Mouse (Mus musculus) forebrain, embryonic 13.5 days (tissue): Measurements from ENCODE around the gene Cep112. TPM values are rescaled to one million over a fixed set of nuclear protein-coding genes. Genes with fewer than 3 reads are reported as not detected.

Source experiments
- ATAC-seq: fragments of 200-750 bp; cut with Nextera tagmentation; 2 replicates; pipeline ENCODE4 v1.8.0; 2017
- H3K27ac ChIP-seq: fragments of 300-500 bp; sonication (generic); 2 replicates; pipeline ENCODE4 v1.5.1; 2015; ENCODE audit warnings: inconsistent platforms, mild to moderate bottlenecking, moderate library complexity
- H3K27me3 ChIP-seq: fragments of 300-500 bp; sonication (generic); 2 replicates; pipeline ENCODE4 v1.6.1; 2015; ENCODE audit warnings: mild to moderate bottlenecking, inconsistent platforms
- H3K36me3 ChIP-seq: fragments of 300-500 bp; sonication (generic); 2 replicates; pipeline ENCODE4 v1.6.1; 2015; ENCODE audit warnings: mild to moderate bottlenecking, inconsistent platforms; ENCODE audit not compliant: poor library complexity, severe bottlenecking
- H3K4me1 ChIP-seq: fragments of 300-500 bp; sonication (generic); 2 replicates; pipeline ENCODE4 v1.6.1; 2015; ENCODE audit warnings: inconsistent platforms
- H3K4me2 ChIP-seq: fragments of 300-500 bp; sonication (generic); 2 replicates; pipeline ENCODE4 v1.6.1; 2015; ENCODE audit warnings: inconsistent platforms, mild to moderate bottlenecking, moderate library complexity
- H3K4me3 ChIP-seq: fragments of 300-500 bp; sonication (generic); 2 replicates; pipeline ENCODE4 v1.5.1; 2015; ENCODE audit warnings: mild to moderate bottlenecking, inconsistent platforms
- H3K9ac ChIP-seq: fragments of 300-500 bp; sonication (generic); 2 replicates; pipeline ENCODE4 v1.6.1; 2015; ENCODE audit warnings: mild to moderate bottlenecking, inconsistent platforms
- H3K9me3 ChIP-seq: fragments of 300-500 bp; sonication (generic); replicated peaks from 2 replicates; pipeline ENCODE4 v1.6.1; 2016; ENCODE audit warnings: inconsistent platforms
- WGBS: fragments of 180-500 bp; shearing (Covaris S2); methylation state at CpG from one replicate; pipeline ENCODE4 v1.1.7; 2015; 5-methylcytosine and 5-hydroxymethylcytosine counted together
- polyA plus RNA-seq: library from polyadenylated mRNA; unstranded; fragments of >200 nt; fragmentation: Nextera tagmentation; extraction: Ambion mirVana; gene quantifications from 2 replicates; pipeline ENCODE4 v1.2.1, GENCODE M21; 2015

Gene Cep112
- polyA plus RNA-seq, 1 experiment from 2014 or later, result 19.7 TPM

DNA sequence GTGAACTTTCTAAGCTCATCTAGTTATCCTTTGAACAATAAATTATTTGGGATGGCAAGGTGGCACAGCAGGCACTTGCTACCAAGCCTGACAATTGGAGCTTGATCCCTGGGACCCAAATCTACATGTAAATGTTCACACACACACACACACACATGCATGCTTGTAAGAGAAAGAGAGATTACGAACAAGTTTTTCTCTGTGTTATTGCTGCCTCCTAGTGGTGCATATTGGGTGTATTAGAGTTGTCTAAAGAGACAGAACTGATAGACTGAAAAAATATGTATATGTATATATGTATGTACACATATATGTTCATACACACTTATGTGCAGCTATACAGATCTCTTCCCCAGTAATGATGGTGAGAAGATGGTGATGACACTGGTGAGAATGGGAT lies 6.5 kb upstream of the Cep112 start:
- H3K4me2 ChIP-seq, result no peak overlapping the region
- H3K9me3 ChIP-seq, result no peaks in the 10 kb centered on the region
- no peak overlapping the region for H3K9ac ChIP-seq
- H3K4me1 ChIP-seq, result peaks cover 6% of the 10 kb centered on the region
- 28% methylated on average over 1 of the region's 1 CpGs for WGBS
- H3K27ac ChIP-seq, result no peak overlapping the region
- no peaks in the 10 kb centered on the region for H3K36me3 ChIP-seq
- peak; percentile 24; the same call in 1 of the 2 replicates for ATAC-seq
- peaks cover 4% of the 10 kb centered on the region; the same call in 1 of the 2 replicates for H3K27me3 ChIP-seq
- H3K4me3 ChIP-seq, result no peak overlapping the region

DNA sequence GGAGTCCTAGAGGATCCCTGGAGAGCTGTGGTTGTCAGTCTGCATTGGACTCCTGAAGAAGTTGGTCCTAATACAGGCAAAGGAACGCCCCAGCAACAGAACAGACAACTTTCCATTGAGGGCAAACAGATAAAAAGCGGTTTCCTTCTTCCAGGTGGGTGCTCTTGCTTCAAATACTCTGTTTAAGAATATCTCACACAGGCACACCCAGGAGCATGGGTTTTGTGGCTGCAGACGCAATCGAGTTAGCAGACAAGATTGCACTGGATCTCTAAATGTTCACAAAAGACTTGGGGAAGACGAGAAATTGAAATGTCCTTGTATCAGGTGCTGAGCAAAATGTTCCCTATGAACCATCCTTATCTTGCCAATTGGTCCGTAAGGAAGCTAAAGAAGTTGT lies 5.8 kb upstream of the Cep112 start:
- Histone ChIP-seq H3K9me3 (no peaks in the 10 kb centered on the region), H3K4me2 (no peak overlapping the region), H3K4me1 (peaks cover 13% of the 10 kb centered on the region), H3K36me3 (no peaks in the 10 kb centered on the region), H3K27me3 (peaks cover 4% of the 10 kb centered on the region; the same call in 1 of the 2 replicates), H3K9ac (no peak overlapping the region), H3K4me3 (no peak overlapping the region), H3K27ac (no peak overlapping the region)
- no peak for ATAC-seq
- 89% methylated on average over 6 of the region's 6 CpGs for whole genome bisulfite sequencing

DNA sequence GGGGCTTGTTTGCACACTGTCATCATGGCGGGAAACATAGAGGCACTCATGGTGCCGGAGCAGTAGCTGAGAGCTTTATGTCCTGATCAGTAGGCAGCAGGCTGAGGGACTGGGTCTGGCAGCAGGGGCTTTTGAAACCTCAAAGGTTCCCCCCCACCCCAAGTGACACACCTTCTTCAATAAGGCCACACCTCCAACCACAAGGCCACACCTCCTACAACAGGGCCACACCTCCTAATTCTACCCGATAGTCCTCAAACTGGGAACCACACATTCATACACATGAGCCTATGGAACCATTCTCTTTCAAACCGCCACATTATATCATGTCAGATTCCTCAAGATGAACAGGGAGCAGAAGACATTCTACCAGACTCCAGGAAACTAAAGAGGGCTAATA lies 4.2 kb upstream of the Cep112 start:
- H3K9ac ChIP-seq, result no peak overlapping the region
- H3K9me3 ChIP-seq, result no peaks in the 10 kb centered on the region
- no peak for ATAC-seq
- 87% methylated on average over 4 of the region's 4 CpGs for WGBS
- H3K4me1 ChIP-seq, result peaks cover 20% of the 10 kb centered on the region
- H3K36me3 ChIP-seq, result no peaks in the 10 kb centered on the region
- no peak overlapping the region for H3K27ac ChIP-seq
- peaks cover 4% of the 10 kb centered on the region; the same call in 1 of the 2 replicates for H3K27me3 ChIP-seq
- no peak overlapping the region for H3K4me2 ChIP-seq
- no peak overlapping the region for H3K4me3 ChIP-seq

DNA sequence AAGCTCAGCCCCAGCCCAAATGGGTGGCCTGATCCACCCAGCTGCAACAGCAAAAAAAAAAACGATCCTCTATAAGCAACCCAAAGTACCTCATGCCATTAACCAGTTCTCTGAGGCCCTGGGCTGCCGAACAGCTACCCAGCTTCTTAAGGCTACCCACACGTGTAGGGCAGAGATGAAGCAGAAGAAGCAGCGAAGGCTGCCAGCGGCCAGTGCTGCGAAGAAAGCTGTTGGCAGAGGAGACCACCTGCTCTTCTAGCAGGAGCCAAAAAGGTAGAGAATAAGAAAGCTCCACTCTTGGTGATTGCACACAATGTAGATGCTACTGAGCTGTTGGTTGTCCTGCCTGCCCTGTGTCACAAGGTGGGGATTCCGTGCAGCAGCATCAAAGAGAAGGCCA lies 1.8 kb upstream of the Cep112 start:
- H3K27ac ChIP-seq, result peak overlapping the region; percentile 48
- ATAC-seq, result no peak
- no peaks in the 10 kb centered on the region for H3K36me3 ChIP-seq
- H3K4me1 ChIP-seq, result peaks cover 31% of the 10 kb centered on the region
- 34% methylated on average over 7 of the region's 7 CpGs for WGBS
- no peak overlapping the region for H3K9ac ChIP-seq
- no peaks in the 10 kb centered on the region for H3K9me3 ChIP-seq
- H3K27me3 ChIP-seq, result peaks cover 4% of the 10 kb centered on the region; the same call in 1 of the 2 replicates
- H3K4me3 ChIP-seq, result no peak overlapping the region
- H3K4me2 ChIP-seq, result peak overlapping the region; percentile 75; the same call in 1 of the 2 replicates

DNA sequence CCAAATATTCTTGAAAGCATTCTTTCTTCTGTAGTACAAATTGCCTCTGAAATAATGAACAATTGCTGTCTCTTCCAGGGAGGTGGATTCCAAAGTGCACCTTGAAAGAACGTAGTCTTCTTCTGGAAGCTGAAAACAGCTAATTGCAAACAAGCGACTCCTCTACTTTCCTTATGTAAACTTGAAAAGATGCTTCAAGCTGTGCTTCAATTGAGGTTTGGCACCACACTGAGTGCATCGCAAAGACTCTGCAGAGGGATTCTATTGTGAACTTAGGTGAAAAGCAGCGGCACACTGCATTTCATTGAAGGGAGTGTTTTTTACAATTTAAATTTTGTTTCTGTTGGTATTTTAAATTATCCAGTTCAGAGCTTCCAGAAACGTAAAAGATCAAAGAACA lies 881 bp upstream of the Cep112 start:
- peak overlapping the region; percentile 62 for H3K4me3 ChIP-seq
- peaks cover 31% of the 10 kb centered on the region for H3K4me1 ChIP-seq
- WGBS, result under 1% methylated on average over 5 of the region's 5 CpGs
- H3K27ac ChIP-seq, result peak overlapping the region; percentile 58; the same call in 1 of the 2 replicates
- H3K36me3 ChIP-seq, result no peaks in the 10 kb centered on the region
- no peak for ATAC-seq
- peak overlapping the region; percentile 75 for H3K4me2 ChIP-seq
- H3K9me3 ChIP-seq, result no peaks in the 10 kb centered on the region
- H3K9ac ChIP-seq, result peak overlapping the region; percentile 40
- H3K27me3 ChIP-seq, result peaks cover 4% of the 10 kb centered on the region; the same call in 1 of the 2 replicates

DNA sequence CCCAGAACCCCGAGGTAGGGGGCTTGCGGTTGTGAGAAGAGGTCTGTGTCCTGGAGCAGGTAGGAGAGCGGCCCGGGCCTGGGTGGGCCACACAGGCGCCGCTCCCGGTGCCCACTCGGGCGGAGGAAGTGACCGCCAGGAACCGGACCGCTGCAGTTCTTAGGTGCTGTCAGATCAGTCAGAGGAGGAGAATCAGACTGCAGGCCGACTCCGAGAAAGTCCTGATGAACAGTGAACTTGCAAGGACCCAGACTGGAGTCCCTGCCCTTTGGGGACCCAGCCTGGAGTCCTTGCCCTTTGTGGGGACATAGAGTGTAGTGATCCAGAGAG lies 565 bp downstream of the Cep112 start:
- no peaks in the 10 kb centered on the region for H3K9me3 ChIP-seq
- no peaks in the 10 kb centered on the region for H3K36me3 ChIP-seq
- 6% methylated on average over 14 of the region's 14 CpGs for WGBS
- peaks cover 31% of the 10 kb centered on the region for H3K4me1 ChIP-seq
- peak overlapping the region; percentile 62 for H3K4me3 ChIP-seq
- ATAC-seq, result peak; percentile 62
- H3K4me2 ChIP-seq, result peak overlapping the region; percentile 75
- 0 out of 2 replicates have a peak, but pooled peaks cover 4% of the 10 kb centered on the region for H3K27me3 ChIP-seq
- H3K9ac ChIP-seq, result peak overlapping the region; percentile 73
- no peak overlapping the region for H3K27ac ChIP-seq

DNA sequence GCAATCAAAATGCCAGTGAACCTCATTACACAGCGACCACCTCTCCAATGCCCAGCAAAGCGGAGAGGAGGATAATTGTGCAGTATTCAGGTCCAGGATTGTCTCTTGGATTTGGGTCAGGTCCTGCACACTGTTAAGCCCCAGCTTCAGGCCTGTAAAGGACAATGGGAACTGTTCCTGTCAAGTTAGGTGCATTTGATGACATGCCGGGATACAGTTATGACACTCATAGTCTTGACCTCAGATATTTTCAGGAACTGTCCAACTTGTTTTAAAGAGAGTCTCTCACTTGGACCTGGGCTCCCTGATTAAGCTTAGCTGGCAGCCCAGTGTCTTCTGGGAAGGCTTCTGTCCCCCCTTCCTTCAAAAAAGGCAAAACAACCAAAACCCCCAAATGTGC lies 1.1 kb downstream of the Cep112 start:
- no peaks in the 10 kb centered on the region for H3K9me3 ChIP-seq
- H3K9ac ChIP-seq, result no peak overlapping the region
- peak overlapping the region; percentile 62 for H3K4me3 ChIP-seq
- 0 out of 2 replicates have a peak, but pooled peaks cover 4% of the 10 kb centered on the region for H3K27me3 ChIP-seq
- H3K36me3 ChIP-seq, result no peaks in the 10 kb centered on the region
- peak overlapping the region; percentile 75 for H3K4me2 ChIP-seq
- H3K4me1 ChIP-seq, result peaks cover 31% of the 10 kb centered on the region
- 77% methylated on average over 3 of the region's 3 CpGs for WGBS
- ATAC-seq, result no peak
- H3K27ac ChIP-seq, result no peak overlapping the region

DNA sequence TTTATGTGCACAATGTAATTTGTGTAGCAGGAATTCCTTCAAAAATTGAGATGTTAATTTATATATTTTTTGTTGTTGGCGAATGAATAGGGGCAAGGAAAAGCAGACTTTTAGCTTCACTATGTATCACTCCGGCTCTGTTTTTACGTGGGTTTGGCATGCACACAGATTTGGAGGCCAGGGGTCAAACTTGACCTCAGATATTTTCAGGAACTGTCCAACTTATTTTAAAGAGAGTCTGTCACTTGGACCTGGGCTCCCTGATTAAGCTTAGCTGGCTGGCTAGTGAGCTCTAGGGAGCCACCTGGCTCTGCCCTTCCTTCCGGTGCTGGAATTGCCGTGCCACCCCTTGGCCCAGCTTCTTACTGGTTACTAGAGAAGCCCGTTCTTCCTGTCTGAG lies 2.2 kb downstream of the Cep112 start:
- Histone ChIP-seq H3K27ac (no peak overlapping the region), H3K9me3 (no peaks in the 10 kb centered on the region), H3K4me3 (no peak overlapping the region), H3K4me2 (no peak overlapping the region), H3K27me3 (0 out of 2 replicates have a peak, but pooled peaks cover 4% of the 10 kb centered on the region), H3K36me3 (no peaks in the 10 kb centered on the region), H3K9ac (no peak overlapping the region), H3K4me1 (peaks cover 31% of the 10 kb centered on the region)
- no peak for ATAC-seq
- WGBS, result 55% methylated on average over 6 of the region's 6 CpGs

DNA sequence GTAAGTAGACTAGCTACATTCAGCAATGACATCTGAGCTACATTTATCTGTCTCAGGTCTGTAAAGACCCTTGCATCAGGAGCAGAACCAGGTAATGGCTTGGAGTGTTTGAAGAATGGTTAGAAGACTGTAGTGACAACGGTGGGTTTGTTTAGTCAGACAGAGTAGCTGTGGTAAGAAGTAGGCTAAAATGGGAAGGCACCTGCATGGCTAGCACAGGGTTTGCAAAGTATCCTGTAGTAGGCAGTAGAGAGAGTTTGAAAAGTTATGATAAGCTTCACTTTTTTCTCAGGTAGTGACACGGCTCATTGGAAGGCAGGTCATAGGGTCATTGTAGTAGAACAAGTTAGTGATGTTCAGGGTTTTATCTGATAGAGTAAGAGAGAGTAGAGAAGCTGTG lies 4.1 kb downstream of the Cep112 start:
- Histone ChIP-seq H3K9me3 (no peaks in the 10 kb centered on the region), H3K27ac (no peak overlapping the region), H3K36me3 (no peaks in the 10 kb centered on the region), H3K27me3 (no peaks in the 10 kb centered on the region), H3K4me1 (peaks cover 20% of the 10 kb centered on the region), H3K9ac (no peak overlapping the region), H3K4me2 (no peak overlapping the region), H3K4me3 (no peak overlapping the region)
- no peak for ATAC-seq
- WGBS, result 93% methylated on average over 2 of the region's 2 CpGs

DNA sequence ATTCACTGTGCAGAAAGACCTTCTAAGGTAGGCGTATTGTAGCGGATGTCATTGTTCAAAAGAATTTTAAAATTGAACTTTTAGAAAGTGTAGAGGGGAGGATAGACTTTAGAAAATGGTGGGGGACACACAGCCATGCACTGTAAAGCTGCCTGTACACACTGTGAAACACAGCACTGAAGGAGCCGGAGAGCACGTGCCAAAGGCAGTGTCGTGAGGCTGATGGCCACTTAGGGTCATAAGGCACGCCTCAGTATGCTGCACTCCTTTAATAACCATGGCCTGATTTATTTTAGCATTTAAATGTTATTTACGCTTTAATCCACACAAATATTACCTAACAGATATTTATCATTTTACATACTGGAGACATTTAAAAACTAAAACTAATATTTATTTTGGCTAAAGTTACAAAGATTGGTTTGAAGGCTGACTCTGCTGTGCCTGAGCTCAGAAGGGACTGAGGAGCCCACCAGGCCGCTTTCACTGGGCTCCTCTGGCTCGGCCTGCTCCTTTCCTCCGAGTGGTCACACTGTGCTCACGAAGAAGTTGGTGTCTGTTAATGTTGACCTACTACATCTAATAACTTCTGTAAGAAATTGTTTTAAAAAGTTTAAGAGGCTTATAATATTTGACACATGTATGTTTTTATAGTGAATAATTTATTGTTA lies 19.0 kb downstream of the Cep112 start:
- Histone ChIP-seq H3K4me2 (no peak overlapping the region), H3K4me1 (no peaks in the 10 kb centered on the region), H3K27ac (no peak overlapping the region), H3K36me3 (peaks cover 9% of the 10 kb centered on the region; the same call in 1 of the 2 replicates), H3K9me3 (no peaks in the 10 kb centered on the region), H3K4me3 (no peak overlapping the region), H3K9ac (no peak overlapping the region), H3K27me3 (no peaks in the 10 kb centered on the region)
- 76% methylated on average over 11 of the region's 11 CpGs for WGBS
- no peak for ATAC-seq

DNA sequence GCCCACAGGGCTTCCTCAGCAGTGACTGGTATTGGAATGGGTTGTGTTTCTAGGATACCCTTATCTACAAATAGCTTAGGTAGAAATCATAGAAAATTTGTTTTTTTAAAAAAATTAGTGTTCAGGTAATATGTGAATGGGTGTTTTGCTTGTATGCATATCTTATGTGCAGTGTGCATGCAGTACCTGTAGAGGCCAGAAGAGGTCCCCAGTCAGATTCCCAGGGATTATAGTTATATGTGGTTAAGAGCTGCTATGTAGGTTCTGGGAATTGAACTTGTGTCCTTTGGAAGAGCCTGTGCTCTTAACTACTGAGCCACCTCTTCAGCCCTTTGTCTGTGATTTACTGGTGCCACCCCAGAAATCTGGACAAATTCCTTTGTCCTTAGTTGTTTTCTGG lies 22.2 kb downstream of the Cep112 start:
- Histone ChIP-seq H3K9me3 (peaks cover 6% of the 10 kb centered on the region; the same call in 1 of the 2 replicates), H3K27ac (no peak overlapping the region), H3K4me2 (no peak overlapping the region), H3K27me3 (no peaks in the 10 kb centered on the region), H3K9ac (no peak overlapping the region), H3K36me3 (peaks cover 3% of the 10 kb centered on the region; the same call in 1 of the 2 replicates), H3K4me3 (no peak overlapping the region), H3K4me1 (no peaks in the 10 kb centered on the region)
- no peak for ATAC-seq

DNA sequence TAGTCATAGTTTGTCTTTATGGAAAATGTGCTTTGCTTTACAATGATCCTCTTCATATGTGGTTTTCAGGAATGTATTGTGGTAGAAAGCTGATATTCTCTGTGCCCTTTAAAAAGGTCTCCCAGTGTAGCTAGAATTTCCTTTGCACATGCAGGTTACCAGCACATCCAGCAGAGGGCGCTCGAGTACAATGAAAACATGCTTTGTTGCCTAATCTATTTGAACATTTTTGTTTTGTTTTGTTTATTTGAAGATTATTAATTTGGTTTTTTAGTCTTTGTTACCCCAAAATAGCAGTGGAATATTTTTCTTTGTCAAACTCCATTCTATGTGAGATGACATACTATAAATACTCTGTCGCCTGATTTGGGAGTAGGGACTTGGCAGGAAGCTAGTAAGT lies 24.8 kb downstream of the Cep112 start:
- no peak overlapping the region for H3K9ac ChIP-seq

DNA sequence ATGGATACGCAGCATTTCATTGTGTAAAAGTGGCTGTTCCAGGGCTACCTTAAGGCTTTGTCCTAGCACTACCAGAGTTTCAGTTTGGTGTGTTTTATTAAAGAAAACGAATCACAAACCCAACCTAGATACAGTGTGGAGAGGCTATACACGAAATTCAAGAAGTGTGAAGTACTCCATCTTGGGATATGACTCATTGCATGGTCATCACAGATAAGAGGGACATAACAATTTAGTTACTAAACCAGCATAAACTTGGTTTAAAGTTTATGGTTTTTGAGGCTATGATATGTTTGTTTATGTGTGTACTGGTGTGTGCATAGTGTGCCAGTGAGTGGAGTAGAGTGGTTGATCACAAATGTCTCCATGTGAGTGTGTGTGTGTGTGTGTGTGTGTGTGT lies 34.6 kb downstream of the Cep112 start:
- H3K9ac ChIP-seq, result no peak overlapping the region
- no peaks in the 10 kb centered on the region for H3K36me3 ChIP-seq
- H3K4me1 ChIP-seq, result no peaks in the 10 kb centered on the region
- WGBS, result 87% methylated on average over 3 of the region's 3 CpGs
- no peak overlapping the region for H3K4me2 ChIP-seq
- no peak overlapping the region for H3K27ac ChIP-seq
- no peaks in the 10 kb centered on the region for H3K9me3 ChIP-seq
- H3K27me3 ChIP-seq, result no peaks in the 10 kb centered on the region
- ATAC-seq, result no peak
- no peak overlapping the region for H3K4me3 ChIP-seq

More for the DNA sequence above, 24.8 kb downstream of the Cep112 start:
- H3K4me2 ChIP-seq, result no peak overlapping the region
- peaks cover 6% of the 10 kb centered on the region; the same call in 1 of the 2 replicates for H3K9me3 ChIP-seq
- no peak for ATAC-seq
- H3K4me1 ChIP-seq, result no peaks in the 10 kb centered on the region
- peaks cover 3% of the 10 kb centered on the region; the same call in 1 of the 2 replicates for H3K36me3 ChIP-seq
- H3K27me3 ChIP-seq, result no peaks in the 10 kb centered on the region
- WGBS, result 33% methylated on average over 3 of the region's 3 CpGs
- no peak overlapping the region for H3K27ac ChIP-seq
- no peak overlapping the region for H3K4me3 ChIP-seq
